Mouse (Mus musculus): Measurements from ENCODE around the gene E2f8.

- TF ChIP-seq CTCF (IDR thresholded peaks at IDR 0.05) (no peak), EP300 (IDR thresholded peaks at IDR 0.05) (no peak)
These were observed 20.4 kb downstream of the E2f8 start for GRCm38 (mm10) chr7:48860948-48861347.

Data from lung, postnatal 0 days (tissue).